Mouse (Mus musculus) neutrophil, adult 5-6 weeks (primary cell): ENCODE measurements around the gene Rab22a. TPM values are rescaled to one million over a fixed set of nuclear protein-coding genes. Genes with fewer than 3 reads are reported as not detected.

Experiments
- ATAC-seq: fragments of 151-379, 151-347 bp; 2 replicates; pipeline ENCODE4 v1.8.0; 2017; ENCODE audit warnings: mild to moderate bottlenecking, moderate TSS enrichment; ENCODE audit not compliant: insufficient number of reproducible peaks, poor library complexity, low FRiP score, severe bottlenecking; ENCODE audit errors: extremely low read depth
- total RNA-seq: library from RNA; stranded (forward); fragments of 200-1000 nt; gene quantifications from 2 replicates; pipeline ENCODE4 v1.2.3, GENCODE M21; 2017

The Rab22a gene
- total RNA-seq, 1 experiment from 2014 or later = 15.5 TPM

DNA sequence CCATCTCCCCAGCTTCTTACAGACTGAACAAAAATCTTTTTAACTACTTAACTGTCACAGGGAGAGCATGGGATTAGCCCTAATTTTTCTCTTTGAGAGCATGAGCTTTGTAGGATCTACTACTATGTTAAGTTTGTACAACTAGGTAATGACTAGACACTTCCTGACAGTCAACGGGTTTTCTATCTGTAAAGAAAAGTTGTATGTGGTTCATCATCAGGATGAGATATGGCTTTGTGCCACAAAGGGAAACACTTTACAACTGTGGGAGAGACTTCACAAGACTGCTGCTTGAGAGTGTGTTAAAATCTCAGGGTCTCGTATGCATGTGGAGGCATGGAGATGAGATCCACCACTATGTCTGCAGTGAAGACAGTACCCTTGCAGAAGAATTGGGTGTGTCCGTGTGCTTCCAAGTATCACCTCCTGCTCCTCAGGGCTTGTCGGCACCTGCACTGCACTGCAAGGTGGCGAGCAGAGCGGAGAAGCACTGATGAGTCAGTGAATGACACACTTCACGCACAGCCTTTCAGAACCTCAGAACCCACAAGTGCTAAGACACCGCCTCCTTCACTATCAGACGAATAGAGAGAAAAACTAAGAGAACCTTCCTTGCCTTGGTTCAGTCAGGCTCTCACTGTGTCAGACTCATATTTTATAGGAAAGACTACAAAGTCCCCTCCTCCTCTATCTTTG lies 2.8 kb downstream of the Rab22a start:
- ATAC-seq = no peak

DNA sequence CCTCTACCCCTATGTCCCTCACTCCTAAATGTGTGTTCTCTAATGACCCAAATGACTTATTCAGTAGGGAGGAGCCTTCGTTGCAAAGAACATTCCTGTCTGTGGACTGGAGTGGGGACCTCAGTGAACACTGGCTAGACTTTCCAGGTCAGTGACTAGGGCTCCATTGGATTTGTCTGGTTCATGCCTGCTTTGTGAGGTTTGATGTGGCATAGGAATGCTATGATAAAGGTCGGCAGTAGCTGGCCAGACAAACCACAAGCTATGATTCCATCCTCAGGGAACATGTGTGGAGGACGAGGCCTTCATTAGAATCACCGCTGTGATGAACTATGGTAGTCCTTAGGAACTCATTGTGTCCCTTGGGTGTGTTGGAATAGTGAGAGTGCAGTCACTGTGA lies 5.2 kb downstream of the Rab22a start:
- ATAC-seq = no peak

DNA sequence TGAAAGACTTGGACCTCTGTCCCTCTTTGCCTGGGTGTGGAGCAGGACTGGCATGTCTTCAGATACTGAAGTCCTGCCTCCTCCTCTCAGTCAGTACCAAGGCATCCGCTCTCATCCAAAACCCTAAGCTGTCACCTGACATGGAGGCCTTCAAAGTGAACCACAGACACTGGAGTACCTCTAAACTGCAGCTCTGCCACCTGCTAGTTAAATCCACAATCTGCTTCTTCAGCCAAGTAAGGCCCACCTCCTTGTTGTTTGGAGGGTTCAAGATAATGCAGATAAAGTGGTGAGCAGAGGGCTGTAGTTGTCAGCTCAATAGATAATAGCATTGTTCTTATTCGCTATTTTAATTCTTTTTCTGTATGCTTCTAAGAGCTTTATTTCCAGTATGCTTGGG lies 5.7 kb downstream of the Rab22a start:
- ATAC-seq = no peak

DNA sequence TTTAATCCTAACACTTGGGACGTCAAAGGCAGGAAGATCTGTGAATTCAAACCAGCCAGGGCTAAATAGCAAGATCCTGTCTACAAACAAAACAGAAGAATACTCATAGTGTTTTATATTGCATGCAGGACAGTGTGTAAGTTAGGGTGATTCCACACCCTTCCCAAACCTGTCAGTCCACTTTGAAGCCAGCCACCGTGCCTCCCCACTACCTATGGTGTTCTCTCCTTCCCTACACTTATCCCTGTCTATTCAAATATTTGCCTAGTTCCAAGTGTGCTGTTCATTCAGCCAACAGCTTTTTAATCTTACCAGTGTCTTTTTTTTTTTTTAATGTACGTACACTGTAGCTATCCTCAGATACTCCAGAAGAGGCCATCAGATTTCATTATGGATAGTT lies 7.3 kb downstream of the Rab22a start:
- ATAC-seq = no peak

DNA sequence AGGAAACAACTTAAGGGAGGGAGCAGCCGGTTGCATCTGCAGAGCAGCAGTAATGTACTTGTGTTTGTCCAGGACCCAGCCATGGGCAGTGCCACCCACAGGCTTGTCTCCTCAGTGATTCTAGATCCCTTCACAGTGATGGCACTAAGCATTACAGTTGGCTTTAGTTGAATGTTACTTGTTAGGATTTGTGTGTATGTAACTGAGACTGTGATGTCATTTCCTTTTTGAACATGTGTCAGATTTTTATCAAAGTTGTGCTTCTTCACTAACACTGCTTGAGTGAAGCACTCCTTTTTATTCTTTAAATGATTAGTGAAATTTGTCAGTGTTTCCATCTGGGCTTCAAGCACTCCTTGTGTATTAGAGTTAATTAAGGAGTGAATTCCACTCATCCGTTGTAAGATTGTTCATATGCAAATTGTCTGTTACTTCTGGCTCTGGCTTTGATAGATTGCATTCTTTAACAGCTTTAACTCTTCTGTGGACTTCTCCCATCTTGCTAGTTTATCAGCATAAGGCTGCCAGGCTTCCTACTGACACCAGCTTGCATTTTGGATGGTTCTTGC lies 12.9 kb downstream of the Rab22a start:
- no peak for ATAC-seq

DNA sequence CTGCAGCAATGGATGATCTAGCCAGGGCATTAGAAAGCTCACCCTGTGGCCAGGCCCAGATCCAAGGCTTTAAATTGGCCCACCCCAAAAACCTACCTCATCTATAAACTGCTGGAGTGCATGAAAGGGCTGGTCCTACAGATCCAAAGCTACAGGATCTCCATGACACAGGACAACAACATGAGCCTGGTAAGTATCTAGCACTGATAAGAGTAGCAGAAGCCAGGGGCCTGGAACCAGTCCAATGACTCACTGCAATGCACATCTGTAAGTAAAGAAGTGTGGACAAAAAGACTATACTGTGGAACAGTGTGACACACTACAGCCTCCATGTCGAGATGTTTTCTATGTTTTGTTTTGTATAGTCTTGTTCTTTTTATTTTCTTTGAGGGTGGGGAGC lies 13.9 kb downstream of the Rab22a start:
- ATAC-seq = no peak

DNA sequence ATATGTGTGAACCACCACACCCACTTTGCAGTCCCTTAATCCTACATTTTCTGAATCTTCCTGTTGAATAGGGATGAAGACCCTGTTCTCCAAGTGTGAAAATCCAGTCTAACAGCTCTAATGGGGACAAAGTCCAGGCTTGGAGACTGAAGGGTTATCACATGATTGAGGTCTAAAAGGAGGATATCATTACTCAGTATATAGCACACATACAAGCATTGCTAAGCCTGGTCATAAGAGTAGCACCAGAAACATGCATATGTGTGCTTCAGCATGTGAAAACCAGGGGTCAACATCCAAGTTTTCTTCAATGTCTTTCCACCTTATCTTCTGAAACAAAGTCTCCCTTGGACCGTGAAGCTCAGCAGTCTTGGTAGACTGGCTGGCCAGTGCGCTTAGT lies 19.0 kb downstream of the Rab22a start:
- ATAC-seq = no peak

DNA sequence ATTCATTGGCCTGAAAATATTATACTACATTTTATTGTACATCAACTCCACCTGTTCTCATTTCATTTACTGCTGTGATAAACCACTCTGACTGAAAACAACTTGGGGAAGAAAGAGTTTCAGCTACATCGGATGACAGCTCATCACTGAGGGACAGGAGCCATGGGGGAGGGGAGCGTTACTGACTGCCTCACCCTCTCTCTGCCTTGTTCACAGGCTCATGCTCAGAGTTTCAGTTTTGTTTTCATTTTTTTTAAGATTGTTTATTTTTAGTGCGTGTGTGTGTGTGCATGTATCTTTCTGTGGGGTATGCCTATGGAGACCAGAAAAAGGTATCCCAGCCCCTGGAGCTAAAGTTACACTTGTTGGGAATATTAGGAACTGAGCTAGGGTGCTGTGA lies 19.7 kb downstream of the Rab22a start:
- peak; percentile 84 for ATAC-seq

DNA sequence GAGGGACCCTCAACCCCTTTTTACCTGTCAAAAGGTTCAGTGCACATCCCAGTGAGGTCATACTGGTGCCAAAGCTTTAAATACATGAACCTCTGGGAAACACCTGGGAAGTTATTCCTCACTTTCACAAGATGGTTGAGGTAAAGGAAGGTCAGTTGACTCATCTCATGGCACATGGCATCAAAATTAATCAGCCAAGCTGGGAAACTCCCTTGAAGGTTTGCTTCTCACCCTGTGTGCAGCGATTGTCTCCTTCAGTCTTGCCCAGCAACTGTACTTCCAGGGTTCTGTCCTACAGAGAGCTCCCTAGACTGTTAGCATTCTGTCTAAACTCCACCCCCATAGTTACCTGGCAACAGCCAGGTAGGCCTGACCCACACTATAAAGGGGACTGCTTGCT lies 20.6 kb downstream of the Rab22a start:
- ATAC-seq = no peak

DNA sequence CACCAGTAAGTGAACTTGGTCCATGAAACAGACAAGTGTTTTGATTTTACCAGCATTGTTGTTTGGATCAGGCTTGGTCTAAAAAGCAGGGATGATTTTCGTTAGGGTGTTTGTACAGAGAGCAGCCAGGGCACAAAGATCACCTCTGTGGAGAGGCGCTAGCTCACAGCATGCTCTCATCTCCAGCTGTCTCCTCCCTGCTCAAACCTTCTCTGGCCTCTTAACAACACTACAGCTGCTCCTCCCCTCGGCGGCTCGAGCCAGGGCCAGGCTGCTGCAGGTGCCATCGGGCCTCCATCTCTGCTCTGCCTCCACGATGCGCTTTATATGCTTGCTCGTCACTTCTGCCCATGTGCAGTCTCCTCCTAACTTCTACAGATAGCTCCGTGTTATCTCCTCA lies 23.2 kb downstream of the Rab22a start:
- ATAC-seq = no peak

DNA sequence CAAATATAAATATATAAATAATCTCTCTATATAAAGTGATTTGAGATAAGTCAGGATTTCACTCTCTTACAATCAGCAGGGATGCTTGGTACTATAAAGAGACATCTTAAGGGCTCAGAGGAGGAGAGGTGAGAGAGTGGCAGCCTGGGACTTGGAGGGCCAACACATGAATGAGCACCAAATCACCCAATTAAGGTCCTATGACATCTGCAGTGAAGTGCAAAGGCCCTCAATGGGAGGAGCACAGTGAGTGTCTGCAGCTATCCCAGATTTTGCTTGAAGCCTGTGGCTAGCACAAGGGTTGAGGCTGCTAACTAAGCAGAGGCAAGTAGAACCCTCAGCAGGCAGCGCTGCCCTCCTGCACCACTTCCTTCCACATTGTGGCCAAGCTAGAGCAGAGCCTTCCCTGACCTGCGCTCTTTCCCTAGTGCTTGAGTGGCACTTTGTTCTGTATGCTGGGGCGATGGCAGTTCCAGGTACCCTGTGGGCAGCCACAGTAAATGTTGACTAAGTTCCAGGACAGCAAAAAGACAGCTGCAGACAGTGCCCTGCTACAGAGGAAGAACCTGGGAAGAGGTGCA lies 26.3 kb downstream of the Rab22a start:
- no peak for ATAC-seq

DNA sequence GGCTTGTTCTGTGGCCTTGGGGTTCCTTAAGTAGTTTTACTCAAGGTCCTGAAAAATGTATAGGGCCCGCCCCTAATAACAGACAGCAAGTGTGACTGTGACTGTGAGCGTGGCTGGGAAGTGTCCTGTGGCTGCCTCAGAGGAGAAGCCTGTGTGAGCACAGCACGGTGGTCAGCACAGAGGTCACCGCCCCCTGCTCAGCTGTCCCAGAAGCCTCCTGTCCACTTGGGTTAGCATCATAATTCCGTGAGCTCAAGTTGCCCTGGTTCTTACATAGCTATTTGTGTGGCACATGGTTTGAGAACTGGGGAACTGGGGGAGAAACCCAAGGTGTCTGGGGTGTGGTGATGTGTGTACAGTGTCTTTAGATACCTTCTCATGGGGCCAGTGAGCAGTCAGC lies 27.8 kb downstream of the Rab22a start:
- ATAC-seq = no peak

DNA sequence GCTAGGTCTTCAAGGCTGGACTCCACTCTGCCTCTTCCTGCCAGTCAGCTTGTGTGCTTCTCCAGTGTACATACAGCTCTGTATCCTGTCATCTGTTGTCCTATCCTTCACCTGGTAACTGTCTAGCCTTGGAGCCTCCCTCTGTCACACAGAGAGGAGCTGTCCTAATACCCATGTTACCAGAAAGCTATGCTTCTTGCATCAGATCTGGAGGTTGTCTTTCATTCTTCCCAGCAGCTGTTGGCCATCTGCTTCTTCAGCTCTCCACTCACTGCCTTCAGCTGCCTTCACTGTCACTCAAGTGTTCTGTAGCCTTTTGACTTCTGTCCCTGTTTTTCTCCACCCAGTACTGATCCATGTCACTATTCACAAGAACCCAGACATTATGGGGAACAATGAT lies 30.3 kb downstream of the Rab22a start:
- no peak for ATAC-seq

DNA sequence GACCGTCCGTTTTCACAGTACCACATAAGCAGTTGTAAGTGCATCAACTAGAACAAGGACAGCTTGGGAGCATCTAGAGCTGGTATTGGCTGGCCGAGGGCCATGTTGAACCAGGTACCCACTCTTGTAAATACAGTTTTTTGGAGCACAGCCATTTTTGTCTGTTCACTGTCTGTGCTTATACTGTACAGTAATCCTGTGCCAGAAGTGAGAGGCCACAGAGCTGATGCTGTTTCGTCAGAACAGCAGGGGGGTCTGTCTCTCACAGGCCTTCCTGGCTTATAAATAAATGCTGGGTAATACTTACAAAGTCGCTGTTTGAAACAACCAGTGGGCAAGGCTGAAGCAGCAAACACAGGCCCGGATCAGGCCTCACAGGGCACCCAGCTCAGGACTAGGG lies 32.2 kb downstream of the Rab22a start:
- ATAC-seq = no peak

DNA sequence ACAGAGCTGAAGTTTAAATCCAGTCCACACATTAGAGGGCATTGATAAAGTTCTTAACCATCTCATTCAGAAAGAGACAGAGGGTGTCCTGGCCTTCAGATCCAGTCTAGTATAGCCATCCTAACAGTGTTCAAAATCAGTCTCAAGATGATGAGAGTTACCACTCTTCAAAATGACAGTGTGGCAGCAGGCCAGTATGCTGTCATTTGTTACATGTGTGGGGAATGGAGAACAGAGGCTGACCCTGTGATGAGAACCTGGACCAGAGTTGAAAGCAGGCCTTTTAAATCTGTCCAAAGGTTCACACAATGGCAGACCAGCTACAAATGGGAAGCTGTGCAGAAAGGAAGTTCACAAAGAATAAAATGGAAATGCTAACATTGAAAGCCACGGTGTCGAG lies 33.1 kb downstream of the Rab22a start:
- no peak for ATAC-seq

DNA sequence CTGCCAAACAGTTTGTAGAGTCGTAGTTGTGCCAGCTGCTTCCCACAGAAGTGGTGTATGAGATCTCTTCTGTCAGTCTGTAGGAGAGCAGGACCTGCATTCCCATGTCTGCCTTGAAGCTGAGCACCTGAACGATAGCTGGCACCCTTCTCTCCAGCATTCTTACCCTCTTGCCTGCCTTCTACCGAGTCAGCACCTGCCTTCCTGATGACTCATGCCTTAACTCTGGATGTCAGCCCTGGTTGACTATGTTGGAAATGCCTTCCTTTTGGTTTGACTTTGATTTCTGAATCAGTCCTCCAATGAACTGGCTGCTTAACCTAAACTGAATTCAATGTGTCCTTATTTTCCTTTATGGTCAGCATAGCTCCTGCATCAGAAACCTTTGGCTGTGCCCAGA lies 39.3 kb downstream of the Rab22a start:
- ATAC-seq = no peak

DNA sequence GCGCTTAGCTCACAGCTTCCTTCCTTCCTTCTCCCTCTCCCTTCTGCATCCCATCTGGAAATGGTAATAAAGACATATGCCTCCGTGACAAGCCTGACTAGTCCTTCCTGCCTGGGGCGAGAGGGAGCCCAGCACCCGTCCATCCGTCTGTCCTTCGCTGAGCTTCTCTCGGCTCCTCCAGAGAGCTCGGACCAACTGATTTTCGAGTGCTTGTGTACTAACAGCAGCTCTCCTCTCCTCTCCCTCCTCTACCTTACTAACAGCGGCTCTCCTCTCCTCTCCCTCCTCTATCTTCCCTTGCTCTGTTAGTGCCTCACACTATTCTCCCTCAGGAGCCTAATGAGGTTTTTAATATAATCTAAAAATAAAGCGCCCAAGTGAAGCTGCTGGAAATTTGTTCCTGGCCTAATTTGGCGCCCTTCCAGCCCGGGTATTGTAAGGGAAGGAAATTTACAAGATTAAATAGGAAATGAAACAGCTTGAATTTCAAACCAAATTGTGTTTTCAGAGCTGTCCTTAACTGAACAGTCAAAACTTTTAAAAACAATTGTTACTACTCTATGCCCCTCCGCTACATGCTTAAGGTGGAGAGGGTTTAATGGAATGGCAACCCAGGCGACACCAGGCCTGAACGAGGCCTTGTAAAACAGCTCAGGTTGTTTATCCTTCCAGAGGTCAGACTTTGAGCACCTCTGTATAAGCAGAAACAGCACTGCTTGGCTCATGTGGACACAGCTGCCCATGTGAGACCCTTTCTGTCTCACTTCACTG lies 42.7 kb downstream of the Rab22a start:
- ATAC-seq = no peak

DNA sequence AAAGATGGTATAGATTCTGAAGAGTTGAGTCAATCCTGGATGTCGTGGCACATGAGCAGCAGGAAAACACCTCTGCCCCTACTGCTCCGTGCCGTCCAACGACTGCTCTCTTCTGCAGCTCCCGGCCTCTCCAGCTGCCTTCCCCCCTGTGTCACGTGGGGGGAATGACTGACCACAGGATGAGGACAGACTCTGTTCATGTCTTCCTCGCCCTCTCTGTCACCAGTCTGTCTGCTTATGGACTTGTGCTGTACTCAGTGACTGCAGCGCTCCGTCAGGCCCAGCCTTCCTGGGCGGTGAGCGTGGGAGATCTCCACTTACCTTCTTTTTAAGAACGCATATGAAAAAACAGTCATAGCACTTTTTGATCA lies 43.3 kb downstream of the Rab22a start:
- ATAC-seq = no peak

DNA sequence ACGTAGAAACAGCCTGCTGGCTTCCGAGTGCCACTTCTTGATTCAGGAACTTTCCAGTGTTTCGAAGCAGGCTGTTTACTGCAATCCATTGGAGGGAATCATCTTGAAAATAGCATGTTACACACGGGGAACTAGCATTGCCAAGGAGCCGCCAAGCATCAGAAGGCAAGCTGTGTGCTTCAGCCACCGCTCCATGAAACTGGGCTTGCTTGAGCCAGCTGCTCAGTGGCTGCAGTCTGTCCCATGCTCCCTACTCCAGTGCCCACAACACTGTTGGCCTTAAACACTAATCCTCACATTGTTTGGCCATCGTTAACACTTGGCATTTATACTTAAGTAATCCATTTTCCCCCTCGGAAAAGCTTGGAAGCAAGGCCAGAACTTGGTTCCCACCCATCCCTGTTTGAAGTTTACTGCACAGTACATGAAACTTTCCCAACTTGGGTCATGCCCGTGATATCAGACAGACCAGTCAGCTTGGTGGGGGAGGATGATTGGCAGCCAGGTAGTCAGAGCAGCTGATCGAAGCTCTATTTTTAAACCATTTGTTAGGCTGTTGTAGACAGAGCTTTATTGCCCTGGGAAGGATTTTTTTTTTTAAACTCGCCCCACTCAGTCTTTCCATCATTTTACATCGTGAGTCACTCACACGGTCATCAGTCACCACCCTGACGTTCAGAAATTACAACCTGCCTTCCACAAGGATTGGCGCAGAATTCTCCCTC lies 46.4 kb downstream of the Rab22a start:
- no peak for ATAC-seq
